Mouse (Mus musculus): Measurements from ENCODE around the gene Zcchc4.
A peak's percentile ranks its signal among the peaks of the same experiment; 100 is the strongest.
"Not testable (repeated sequence)": the region's sequence is repeated elsewhere in the genome, so short reads cannot be mapped to it uniquely, and the experiment has no call there.

Gene Zcchc4

DNA sequence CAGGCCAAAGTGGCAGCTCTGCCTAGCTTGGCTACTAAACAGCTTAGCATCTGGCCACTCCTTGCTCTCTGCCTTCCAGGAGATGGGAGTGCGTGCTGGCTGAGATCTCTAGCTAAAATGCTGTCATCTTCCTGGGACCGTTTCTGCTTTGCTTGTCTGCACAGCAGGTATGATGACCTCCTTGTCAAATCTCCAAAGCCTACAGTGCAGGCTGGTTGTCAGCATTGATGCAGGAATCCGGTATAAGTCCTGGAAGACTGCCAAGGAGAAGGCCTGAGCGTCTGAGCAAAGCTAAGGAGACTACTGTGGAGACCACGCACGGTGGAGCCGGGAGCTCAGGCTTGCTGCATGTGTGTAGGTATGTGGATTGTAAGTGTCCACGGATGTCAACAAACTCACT lies at the start of gene Zcchc4:
TSS of gene Zcchc4 (plus strand) at position 173 of the 400 bp plus-strand sequence.
- no peak for DNase-seq (ENCODE audit: low spot score in 2 of 2)

DNA sequence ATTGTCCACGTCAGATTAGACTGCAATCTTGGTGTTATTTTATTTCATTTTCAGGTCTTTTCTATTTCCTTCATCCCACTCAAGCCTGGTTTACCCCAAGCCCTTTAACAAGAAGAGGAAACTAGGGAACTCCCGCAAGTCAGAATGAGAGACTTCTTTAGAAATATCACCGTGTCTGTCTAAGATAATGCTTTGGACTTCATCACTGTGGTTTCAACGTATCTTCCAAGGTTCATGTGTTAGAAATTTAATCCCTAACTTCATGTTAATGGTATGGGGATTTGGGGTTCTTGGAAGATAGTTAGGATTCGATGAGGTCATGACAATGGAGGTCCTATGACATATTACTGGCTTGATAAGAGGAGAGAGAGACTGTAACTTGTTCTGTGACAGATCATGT lies 47.5 kb upstream of the Zcchc4 start:
- no peak for DNase-seq (ENCODE audit: low spot score in 2 of 2)

DNA sequence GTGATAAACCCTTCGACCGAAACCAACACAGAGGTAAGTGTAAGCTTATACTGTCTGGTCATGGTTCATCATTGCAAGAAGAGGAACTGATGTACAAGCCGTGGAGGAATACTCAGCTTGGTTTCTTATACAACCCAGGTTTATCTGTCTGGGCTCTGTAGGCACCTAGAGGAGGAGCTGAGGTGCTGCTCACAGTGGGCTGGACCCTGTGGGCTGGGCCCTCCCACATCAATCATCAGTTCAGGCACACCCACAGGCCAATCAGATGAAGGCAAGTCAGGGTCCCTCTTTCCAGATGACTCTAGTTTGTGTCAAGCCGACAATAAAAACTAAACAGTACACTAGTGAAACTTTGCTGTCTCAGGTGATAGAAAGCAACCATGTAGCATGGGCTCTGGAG lies 42.4 kb upstream of the Zcchc4 start:
- no peak for DNase-seq (ENCODE audit: low spot score in 2 of 2)

DNA sequence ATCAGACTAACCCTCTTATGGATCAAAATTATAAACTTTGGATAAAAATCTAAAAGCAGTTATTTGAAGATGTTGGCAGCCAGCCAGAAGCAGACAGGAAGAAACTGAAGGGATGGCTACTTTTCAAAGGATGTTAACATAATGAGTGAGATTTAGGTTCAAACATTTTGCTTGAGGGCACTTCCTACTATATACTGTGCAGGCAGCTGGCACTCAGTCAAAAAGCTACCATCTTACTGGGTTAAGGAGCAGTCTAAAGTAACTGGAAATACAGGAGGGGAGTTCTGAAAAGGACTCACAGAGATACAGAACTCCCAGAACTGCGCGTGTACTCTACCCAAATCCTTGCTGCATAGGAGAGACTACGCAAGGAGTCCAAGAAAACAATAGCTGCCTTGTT lies 39.2 kb upstream of the Zcchc4 start:
- no peak for DNase-seq (ENCODE audit: low spot score in 2 of 2)

DNA sequence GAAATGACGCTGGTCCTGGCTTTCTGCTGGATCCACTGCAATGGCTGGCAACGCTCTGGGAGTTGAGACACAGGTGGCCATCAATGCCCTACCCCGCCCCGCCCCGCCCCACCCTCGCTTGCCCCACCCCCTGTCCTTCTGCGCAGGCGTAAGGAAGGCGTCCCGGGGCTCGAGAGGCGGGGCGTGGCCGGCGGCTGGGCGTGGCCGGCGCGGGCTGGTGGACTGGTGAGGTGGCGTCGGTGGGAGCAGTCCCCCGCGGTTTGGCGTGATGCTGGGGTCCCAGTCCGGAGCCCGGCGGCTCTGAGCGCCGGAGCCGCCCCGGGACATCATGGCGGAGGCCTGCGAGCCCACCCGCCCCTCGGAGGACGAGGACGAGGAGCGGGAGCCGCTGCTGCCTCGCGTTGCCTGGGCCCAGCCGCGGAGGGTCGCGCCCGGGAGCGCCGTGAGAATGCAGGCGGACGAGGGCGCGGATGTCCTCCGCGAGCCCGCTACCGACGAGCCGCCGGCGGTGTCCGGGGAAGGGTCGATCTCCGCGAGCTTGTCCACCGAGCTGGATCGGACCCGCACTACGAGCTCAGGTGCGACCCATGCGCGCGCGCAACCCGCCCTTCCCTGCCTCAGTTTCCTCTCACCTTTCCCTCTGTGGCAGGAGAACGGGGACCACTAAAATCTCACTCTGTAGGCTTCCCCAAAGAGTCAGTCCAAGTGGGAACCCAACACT lies 33.7 kb upstream of the Zcchc4 start, which contains the start of gene Pi4k2b:
TSS of gene Pi4k2b (plus strand) at position 184 of the 721 bp plus-strand sequence.
- DNase-seq (ENCODE audit: low spot score in 2 of 2) = peak; percentile 25 to 71

DNA sequence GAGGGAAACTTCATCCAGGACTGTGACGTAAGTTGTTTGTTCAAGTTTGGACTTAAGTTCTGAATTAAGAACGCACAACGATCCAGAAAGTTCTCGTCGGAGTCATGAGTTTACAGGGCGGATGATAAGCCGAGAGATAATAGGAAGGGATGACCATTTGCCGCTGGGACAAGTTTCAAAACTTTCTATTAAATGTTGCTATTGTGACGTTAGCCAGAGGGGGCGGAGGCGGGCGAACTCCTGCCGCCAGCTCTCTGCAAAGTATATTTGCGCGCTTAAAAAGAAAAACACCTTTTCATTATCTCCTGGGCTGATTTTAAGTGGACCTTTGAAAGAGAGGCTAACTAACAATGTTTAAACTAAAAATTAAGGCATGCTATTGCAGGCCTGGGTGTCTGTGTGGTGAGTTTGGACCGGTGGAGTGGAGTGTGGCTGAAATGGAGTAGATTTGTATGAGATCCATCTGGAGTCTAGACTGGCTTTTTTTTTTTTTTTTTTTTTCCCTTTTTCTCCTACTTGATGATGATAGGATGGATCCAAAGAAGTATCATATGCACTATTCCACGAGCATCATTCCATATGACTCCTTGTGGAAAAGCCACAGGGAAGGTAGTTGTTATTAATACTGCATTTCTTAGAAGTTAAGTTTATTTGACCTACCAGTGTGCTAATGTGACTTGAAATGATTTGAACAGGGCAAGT lies 32.9 kb upstream of the Zcchc4 start:
- peak in 1 of 2 experiments; percentile 15 for DNase-seq (ENCODE audit: low spot score in 2 of 2)

DNA sequence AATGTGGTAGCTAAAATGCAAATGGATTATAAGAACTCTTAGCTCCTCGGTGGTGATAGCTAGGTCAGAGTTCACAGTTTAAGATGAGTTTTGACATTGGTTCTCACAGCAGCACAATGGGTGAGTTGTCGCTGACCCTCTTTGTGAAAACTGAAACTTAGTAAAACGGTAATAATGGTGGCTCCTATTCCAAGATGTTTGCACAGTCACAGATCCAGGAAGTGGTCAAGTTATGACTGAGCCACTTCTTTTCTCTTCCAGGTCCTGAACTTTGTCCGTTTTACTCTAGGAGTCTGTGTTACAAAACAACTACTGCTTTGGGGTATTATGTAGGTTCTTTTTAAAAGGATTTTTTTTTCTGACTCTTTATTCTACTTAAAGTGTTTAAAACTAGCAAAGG lies 32.0 kb upstream of the Zcchc4 start:
- DNase-seq (ENCODE audit: low spot score in 2 of 2) = no peak

DNA sequence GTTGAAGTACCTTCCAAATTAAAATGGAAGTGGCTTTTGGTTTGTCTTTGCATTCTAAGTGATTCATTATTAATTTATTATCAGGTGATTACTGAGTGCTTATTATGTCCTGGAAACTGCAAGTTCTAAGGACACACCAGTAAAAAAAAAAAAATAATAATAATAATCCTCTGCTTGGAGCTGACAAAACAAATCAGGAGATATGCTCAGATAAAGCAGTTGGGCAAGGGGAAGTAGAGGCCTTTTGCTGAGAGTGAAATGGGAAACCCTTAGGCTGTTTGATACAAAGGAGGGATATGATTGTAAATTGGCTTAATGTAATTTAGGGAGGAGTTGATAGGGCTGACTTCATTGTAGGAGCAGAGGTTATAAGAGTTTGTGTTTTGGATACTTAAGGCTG lies 28.3 kb upstream of the Zcchc4 start:
- DNase-seq (ENCODE audit: low spot score in 2 of 2) = no peak

DNA sequence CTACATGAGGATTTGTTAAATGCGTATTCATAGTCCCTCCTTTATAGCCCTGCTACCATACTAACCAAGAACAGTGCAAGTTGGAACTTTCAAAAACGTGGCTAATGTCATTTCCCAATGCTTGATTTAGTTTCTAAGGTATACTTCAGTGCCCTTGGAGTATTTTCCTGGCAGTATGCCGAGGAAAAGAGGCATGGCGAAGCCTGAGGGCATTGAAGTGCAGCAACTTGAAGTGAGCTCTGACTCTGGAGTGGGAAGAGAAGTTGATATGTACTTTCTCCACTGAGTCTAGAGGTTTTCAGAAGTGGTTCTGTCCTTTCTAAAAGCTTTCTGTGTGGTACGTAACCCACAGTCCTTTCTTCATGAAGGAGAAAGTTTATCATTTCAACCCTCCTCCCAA lies 26.5 kb upstream of the Zcchc4 start:
- DNase-seq (ENCODE audit: low spot score in 2 of 2) = no peak

DNA sequence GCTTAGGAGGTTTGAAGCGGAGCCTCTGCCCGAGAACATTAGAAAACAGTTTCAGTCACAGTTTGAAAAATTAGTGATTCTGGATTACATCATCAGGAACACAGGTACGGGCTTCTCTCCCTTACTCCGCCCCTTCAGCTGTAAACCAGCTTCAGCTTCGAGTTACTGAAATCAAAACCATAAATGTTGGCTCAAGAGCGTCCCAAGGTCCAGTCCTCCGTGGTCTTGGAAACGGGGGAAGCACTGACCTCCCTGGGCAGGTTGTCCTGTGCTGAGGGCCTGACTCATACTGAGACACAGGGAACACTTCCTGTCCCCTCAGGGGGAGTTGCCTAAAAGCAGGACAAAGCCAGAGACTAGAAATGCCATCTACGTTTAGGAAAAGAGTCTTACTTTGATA lies 22.1 kb upstream of the Zcchc4 start:
- no peak for DNase-seq (ENCODE audit: low spot score in 2 of 2)

DNA sequence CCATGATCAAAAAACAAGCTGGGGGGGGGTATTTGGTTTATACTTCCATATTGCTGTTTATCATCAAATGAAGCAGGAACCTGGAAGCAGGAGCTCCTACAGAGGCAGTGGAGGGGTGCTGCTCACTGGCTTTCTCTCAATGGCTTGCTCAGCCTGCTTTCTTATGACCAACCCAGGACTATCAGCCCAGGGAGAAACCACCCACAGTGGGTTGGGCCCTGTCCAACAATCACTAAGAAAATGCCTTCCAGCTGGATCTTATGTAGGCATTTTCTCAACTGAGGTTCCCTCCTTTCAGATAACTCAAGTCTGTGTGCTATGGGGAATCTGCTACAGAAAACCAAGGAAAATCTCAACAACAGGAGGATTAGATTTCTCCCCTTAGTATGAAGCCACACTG lies 21.0 kb upstream of the Zcchc4 start:
- DNase-seq (ENCODE audit: low spot score in 2 of 2) = no peak

DNA sequence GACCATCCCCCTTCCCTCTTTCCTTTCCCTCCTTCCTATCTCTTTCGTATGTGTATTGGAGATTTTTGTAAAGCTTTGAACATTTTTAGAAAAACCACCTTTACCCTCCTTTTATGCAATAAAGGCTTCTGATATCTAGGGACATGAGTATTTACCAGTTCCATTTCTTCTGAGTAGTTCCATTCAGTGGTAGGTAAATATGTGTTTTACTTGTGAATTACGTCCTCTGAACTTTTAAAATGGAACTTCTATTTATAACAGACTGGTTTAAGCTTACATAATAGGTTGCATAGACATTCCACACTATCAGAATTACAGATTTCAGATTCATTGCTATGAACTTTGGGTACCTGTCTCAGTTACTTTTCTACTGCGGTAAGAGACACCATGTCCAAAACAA lies 19.9 kb upstream of the Zcchc4 start:
- DNase-seq (ENCODE audit: low spot score in 2 of 2) = no peak

DNA sequence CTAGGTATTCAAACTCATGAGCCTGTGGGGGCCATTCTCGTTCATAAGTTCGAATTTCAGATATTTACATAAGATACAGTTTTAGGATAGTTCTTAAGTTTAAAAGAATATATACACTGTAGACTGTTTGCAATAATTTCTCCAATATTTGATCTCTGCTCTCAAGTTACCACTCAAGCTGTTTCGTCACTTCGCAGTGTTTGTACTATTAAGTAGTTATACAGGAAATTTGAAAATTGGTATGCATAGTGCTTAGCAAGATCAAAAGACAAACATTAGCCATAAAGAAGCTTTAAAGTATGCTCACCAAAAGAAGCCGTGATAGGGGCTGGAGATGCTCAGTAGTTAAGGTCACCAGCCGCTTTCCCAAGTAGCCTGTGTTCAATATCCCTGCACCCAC lies 19.2 kb upstream of the Zcchc4 start:
- no peak for DNase-seq (ENCODE audit: low spot score in 2 of 2)

DNA sequence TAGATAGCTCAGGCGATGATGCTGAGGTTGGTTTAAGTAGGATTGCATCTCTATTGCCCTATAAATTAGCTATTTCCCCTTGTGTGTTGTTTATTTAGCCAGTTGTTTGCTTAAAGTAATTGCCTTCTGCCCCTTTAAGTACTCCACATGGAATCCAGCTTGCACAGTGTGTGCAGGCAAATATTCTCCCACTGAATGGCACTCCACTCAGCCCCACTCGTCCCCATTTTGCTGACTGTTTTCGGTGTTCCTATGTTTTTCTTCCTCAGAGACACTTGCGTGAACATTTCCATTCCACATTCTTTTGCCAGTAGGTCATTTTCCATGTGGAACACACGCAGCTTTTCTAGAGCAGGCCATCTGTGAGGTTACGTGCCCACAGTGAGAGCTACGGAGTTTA lies 12.6 kb upstream of the Zcchc4 start:
- DNase-seq (ENCODE audit: low spot score in 2 of 2) = no peak

DNA sequence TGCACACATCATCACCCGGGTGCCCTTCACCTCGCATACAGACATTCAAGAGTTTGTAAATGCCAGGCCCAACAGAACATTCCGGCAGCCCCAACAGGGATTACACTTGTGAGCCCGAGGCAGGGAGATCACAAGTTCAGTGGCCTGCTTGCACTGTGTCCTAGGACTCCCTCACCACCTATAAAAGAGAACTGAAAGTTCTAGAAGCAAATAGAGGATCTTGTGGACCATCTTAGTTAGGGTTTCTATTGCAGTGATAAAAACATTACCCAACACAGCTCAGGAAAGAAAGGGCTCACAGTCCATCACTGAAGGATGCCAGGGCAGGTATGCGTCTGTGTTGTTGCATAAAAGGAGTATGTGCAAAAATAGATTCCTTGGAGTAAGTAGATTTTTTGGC lies 942 bp upstream of the Zcchc4 start:
- DNase-seq (ENCODE audit: low spot score in 2 of 2) = no peak

DNA sequence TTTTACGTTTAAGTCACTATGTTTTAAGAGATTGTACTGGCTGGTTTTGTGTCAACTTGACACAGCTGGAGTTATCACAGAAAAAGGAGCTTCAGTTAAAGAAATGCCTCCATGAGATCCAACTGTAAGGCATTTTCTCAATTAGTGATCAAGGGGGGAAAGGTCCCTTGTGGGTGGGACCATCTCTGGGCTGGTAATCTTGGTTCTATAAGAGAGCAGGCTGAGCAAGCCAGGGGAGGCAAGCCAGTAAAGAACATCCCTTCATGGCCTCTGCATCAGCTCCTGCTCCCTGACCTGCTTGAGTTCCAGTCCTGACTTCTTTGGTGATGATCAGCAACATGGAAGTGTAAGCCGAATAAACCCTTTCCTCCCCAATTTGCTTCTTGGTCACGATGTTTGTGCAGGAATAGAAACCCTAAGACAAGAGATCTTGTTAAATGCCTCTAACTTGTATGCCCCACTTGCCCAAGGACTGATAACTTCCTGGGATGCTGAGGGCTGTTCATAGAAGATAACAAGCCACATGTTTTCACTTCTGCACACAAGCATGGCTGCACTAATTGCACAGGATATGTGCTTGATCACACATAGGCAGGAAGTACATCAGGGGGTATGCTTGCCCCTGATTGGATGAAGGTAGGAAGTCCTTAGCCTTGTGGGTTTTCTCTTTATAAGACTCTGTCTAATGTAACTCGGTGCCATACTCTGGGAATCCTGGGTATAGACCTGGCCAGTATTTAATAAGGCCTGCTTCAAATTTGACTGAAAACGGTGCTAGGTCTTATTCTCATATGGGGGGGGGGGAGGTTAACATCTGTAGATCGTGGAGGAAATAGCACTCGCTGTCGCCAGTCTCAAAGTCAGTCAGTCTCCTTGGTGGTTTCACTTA lies 1.5 kb downstream of the Zcchc4 start:
- DNase-seq (ENCODE audit: low spot score in 2 of 2) = not testable (repeated sequence)

DNA sequence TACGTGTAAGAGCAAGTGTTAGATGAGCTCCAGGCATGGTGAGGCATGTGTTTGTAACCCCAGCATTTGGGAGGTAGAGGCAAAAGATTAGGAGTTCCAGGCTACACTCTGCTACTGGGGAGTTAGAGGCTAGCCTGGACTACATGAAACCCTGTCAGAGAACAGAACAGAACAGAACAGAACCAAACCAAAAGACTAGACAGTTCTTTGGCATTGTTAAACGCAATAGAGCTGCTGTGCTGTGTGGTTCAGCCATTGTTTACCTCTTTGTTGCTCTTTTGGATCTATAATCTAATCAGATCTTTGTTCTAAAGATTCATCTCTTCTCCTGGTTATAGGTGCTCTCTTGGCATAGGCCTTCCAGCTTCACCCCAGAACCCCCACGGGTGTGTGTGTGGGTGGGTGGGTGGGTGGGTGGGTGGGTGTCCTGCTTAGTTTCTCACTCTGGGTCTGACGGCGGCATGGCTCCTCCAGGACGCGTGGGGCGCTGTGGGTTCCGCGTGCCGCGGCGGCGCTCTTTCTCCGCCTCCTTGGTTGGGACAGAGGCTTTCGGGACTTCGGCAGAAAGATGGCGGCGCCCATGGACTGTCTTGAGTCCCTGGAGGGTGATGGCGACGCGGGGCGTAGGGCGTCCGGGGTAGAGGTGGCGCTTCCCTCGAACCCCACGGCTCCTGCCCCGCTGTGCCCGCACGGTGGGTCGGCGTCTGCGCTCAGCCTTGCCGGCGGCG lies 7.5 kb downstream of the Zcchc4 start:
- peak; percentile 82 to 85 for DNase-seq (ENCODE audit: low spot score in 2 of 2)

DNA sequence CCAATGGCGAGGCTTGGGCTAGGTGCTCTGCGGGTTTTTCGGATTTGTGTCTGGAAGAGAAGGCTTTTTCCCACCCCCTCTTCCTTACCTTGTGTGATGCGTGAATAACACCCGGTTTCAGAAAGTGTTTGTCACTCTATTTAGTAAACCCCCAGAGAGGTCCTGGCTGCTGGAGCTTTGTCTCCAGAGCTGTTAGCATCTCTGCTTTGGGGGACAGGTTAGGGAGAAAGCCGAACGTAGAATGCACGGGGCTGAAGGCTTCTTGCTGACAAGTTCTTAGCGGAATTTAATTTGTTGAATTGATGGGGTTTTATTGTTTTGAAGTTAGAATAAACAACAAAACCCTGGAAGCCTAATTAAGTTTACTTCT lies 8.0 kb downstream of the Zcchc4 start:
- DNase-seq (ENCODE audit: low spot score in 2 of 2) = no peak

DNA sequence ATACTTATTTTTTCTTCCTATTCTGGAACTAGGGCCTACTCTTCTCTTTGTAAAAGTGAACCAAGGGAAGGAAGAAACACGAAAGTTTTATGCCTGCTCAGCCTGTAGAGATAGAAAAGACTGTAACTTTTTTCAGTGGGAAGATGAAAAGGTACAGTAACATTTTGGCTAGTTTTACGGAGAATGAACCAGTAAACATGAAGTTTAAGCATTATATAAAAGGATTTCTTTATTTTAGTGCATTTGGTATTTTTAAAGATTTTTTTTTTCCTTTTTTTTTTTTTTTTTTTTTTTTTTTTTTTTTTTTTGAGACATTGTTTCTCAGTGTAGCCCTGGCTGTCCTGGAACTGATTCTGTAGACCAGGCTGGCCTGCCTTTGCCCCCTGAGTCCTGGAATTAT lies 8.7 kb downstream of the Zcchc4 start:
- no peak for DNase-seq (ENCODE audit: low spot score in 2 of 2)

DNA sequence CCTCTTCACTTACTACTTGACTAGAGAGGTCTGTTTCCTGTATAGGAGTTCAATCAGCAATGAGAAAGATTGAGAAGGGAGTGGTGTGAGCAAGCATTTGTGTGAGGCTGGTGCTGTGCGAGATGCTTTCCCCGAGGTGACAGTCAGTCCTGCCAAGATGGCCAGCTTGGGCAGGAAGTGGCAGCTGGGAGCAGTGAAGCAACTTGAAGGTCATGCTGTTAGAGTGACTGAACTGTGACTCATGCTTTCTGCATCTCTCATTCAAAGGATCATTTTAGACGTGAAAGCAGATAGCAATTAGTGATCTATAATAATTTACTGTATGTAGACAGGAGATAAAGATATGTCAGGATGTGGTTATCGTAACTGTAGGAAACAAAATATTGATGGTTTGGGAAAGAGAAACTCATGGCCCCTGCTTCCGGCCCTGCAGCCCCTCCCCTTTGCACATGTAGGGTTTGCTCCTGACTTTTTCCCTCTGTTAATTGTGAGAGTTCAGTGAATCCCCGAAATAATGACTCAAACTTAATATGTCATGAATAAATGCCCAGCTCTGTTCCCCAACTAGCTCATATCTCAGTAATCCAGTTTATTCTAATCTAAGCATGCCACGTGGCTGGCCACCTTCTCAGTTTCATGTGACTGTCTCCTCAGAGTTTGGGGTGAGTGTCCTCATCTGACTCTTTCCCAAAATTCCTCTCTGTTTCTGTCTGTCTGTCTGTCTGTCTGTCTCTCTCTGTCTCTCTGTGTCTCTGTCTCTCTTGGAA lies 11.5 kb downstream of the Zcchc4 start:
- DNase-seq (ENCODE audit: low spot score in 2 of 2) = no peak

DNA sequence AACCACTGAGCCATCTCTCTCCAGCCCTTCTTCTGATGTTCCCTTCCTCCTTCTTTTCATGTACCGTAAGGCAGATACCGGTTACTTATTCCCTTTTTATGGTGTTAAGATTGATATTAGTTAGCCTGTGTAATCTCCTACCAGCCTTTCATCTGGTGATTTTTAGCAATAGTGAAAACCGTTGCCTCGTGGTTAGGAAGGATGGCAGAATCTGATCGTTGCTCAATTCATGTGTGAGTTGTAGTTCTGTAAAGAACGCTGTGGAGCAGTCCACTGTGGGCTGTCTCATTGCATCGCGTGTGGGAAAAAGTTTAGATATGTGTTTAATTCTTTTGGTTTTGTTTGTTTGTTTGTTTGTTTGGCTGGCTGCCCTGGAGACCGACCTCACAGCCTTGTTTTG lies 18.0 kb downstream of the Zcchc4 start:
- DNase-seq (ENCODE audit: low spot score in 2 of 2) = no peak
